Mouse (Mus musculus) kidney, adult 2 months (tissue): ENCODE measurements at regions not wholly inside any gene's neighbourhood (a gene's known extent, or its start where the extent isn't known, plus 50 kb on each side); places are given as distances from the start of the nearest gene placed in this dataset.

Source experiments
- CTCF ChIP-seq: fragments of 200-500 bp; conservative IDR thresholded peaks from 2 replicates; pipeline ENCODE4 v1.5.1; 2011; ENCODE audit warnings: low read depth, mild to moderate bottlenecking, control low read depth, low read length, moderate library complexity, mixed read lengths; ENCODE audit not compliant: insufficient read depth, insufficient read length
- POLR2A ChIP-seq: fragments of 200-500 bp; IDR thresholded peaks from one replicate; pipeline ENCODE4 v1.6.1; 2011; ENCODE audit warnings: low read depth, low read length, control low read depth

DNA sequence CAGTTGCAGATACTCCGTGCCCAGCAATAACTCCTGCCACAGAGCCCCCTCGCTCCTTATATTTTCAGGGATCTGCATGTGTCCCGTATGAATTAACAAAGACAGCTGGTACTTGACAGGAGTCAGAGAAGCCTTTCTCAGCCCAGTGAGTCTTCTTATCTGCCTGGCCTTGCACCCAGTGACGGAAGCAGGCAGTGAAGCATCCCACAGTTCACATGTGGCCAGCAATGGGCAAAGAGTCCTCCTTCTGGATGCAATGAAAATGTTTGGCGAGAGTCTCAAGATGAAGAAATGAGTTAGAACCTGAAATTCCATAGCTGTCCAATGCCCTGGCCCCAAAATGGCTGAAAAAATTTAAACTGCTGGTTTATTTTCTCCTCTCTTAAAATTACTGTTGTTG lies 622.2 kb upstream of the Cdh11 start:
- no peak for TF ChIP-seq CTCF
- no peak for TF ChIP-seq POLR2A
